ENCODE assay signal across 8 mouse cellular contexts in genomic region chr7:89843533-89843932, GRCm38 (mm10). TPM values are rescaled to one million over a fixed set of nuclear protein-coding genes. Genes with fewer than 3 reads are reported as not detected.
A peak's percentile ranks its signal among the peaks of the same experiment; 100 is the strongest.
DNase-seq lines count a peak whose midpoint lies in the region; ATAC-seq and TF ChIP-seq lines count a peak whose summit lies in the region.

No protein-coding gene starts in this region.

- intact Hi-C loops in gastrocnemius, adult 2 months (cut with DNase I) = loop anchor here (1.0 kb wide), 1 partner anchor 326 kb away; no protein-coding TSS in a partner anchor

- no peaks in the 10 kb centered on the region for H3K9me3 ChIP-seq in midbrain, embryonic 14.5 days (ENCODE audit: control insufficient read depth, low read length)
- no peaks in the 10 kb centered on the region for H3K9me3 ChIP-seq in midbrain, embryonic 15.5 days
- H3K9me3 ChIP-seq in forebrain, embryonic 12.5 days = no peaks in the 10 kb centered on the region
- no peaks in the 10 kb centered on the region for H3K9me3 ChIP-seq in intestine, embryonic 15.5 days

- no peak overlapping the region for H3K4me3 ChIP-seq in gastrocnemius, adult 2 months
- no peak overlapping the region for H3K4me3 ChIP-seq in midbrain, embryonic 14.5 days (replicated peaks; ENCODE audit: low read depth, low read length)
- no peak overlapping the region for H3K4me3 ChIP-seq in midbrain, embryonic 15.5 days
- H3K4me3 ChIP-seq in forebrain, embryonic 12.5 days (replicated peaks) = no peak overlapping the region
- H3K4me3 ChIP-seq in intestine, embryonic 15.5 days (replicated peaks) = no peak overlapping the region

- no peak for ATAC-seq in midbrain, embryonic 14.5 days (ENCODE audit: low FRiP score, low TSS enrichment)
- no peak for ATAC-seq in midbrain, embryonic 15.5 days (replicated peaks)
- ATAC-seq in forebrain, embryonic 12.5 days (ENCODE audit: low FRiP score) = no peak
- ATAC-seq in intestine, embryonic 15.5 days = no peak

- peak; percentile 37 for DNase-seq in gastrocnemius, adult 2 months
- DNase-seq in gastrocnemius, postnatal 25 days = no peak
- peak; percentile 29 for DNase-seq in midbrain, embryonic 14.5 days
- DNase-seq in NIH3T3 (ENCODE audit: low read depth) = peak; percentile 33
- DNase-seq in kidney, postnatal 10 days = peak; percentile 65

- H3K36me3 ChIP-seq in midbrain, embryonic 14.5 days (ENCODE audit: control insufficient read depth, insufficient read depth, low read length) = no peaks in the 10 kb centered on the region
- H3K36me3 ChIP-seq in midbrain, embryonic 15.5 days (replicated peaks) = no peaks in the 10 kb centered on the region
- H3K36me3 ChIP-seq in forebrain, embryonic 12.5 days (replicated peaks) = no peaks in the 10 kb centered on the region
- H3K36me3 ChIP-seq in intestine, embryonic 15.5 days = no peaks in the 10 kb centered on the region

- TF ChIP-seq CTCF in gastrocnemius, adult 2 months (IDR thresholded peaks at IDR 0.05) = peak; percentile 77

- H3K4me1 ChIP-seq in midbrain, embryonic 14.5 days (ENCODE audit: control insufficient read depth, insufficient read depth, low read length) = no peaks in the 10 kb centered on the region
- no peaks in the 10 kb centered on the region for H3K4me1 ChIP-seq in midbrain, embryonic 15.5 days
- no peaks in the 10 kb centered on the region for H3K4me1 ChIP-seq in forebrain, embryonic 12.5 days
- H3K4me1 ChIP-seq in intestine, embryonic 15.5 days (replicated peaks) = peaks cover 7% of the 10 kb centered on the region; the same call in 1 of the 2 replicates

- no peak overlapping the region for H3K27ac ChIP-seq in gastrocnemius, adult 2 months
- no peak overlapping the region for H3K27ac ChIP-seq in midbrain, embryonic 14.5 days (replicated peaks; ENCODE audit: low read depth, low read length)
- no peak overlapping the region for H3K27ac ChIP-seq in midbrain, embryonic 15.5 days
- no peak overlapping the region for H3K27ac ChIP-seq in forebrain, embryonic 12.5 days
- no peak overlapping the region for H3K27ac ChIP-seq in intestine, embryonic 15.5 days

- no peaks in the 10 kb centered on the region for H3K27me3 ChIP-seq in midbrain, embryonic 14.5 days (ENCODE audit: control insufficient read depth, insufficient read depth, low read length)
- no peaks in the 10 kb centered on the region for H3K27me3 ChIP-seq in midbrain, embryonic 15.5 days (replicated peaks)
- no peaks in the 10 kb centered on the region for H3K27me3 ChIP-seq in forebrain, embryonic 12.5 days
- H3K27me3 ChIP-seq in intestine, embryonic 15.5 days (replicated peaks) = no peaks in the 10 kb centered on the region

- 33% methylated on average over 6 of the region's 6 CpGs for WGBS in midbrain, embryonic 14.5 days
- 41% methylated on average over 6 of the region's 6 CpGs for WGBS in midbrain, embryonic 15.5 days
- 30% methylated on average over 6 of the region's 6 CpGs for WGBS in forebrain, embryonic 12.5 days
- WGBS in intestine, embryonic 15.5 days = 34% methylated on average over 6 of the region's 6 CpGs

- no peak overlapping the region for H3K4me2 ChIP-seq in midbrain, embryonic 14.5 days (ENCODE audit: low read length)
- H3K4me2 ChIP-seq in midbrain, embryonic 15.5 days = no peak overlapping the region
- no peak overlapping the region for H3K4me2 ChIP-seq in forebrain, embryonic 12.5 days
- H3K4me2 ChIP-seq in intestine, embryonic 15.5 days (replicated peaks) = no peak overlapping the region

- H3K9ac ChIP-seq in midbrain, embryonic 14.5 days (replicated peaks; ENCODE audit: low read length) = no peak overlapping the region
- H3K9ac ChIP-seq in midbrain, embryonic 15.5 days = no peak overlapping the region
- no peak overlapping the region for H3K9ac ChIP-seq in forebrain, embryonic 12.5 days
- no peak overlapping the region for H3K9ac ChIP-seq in intestine, embryonic 15.5 days

RNA-seq across cellular contexts. Expression of gene Ccdc81, which starts 59.9 kb away (rescaled TPM):
- total RNA-seq in gastrocnemius, adult 2 months (2021) = not detected
- total RNA-seq in gastrocnemius, postnatal 25 days (2021) = not detected
- polyA plus RNA-seq in midbrain, embryonic 14.5 days (2014; fragmentation: Nextera tagmentation; extraction: Ambion mirVana) = 0.27 and 0.66 TPM in 2 replicates
- 1.1 TPM in 2 replicates for polyA plus RNA-seq in midbrain, embryonic 15.5 days (2015; fragmentation: Nextera tagmentation; extraction: Ambion mirVana)
- polyA plus RNA-seq in forebrain, embryonic 12.5 days (2016; fragmentation: Nextera tagmentation; extraction: Ambion mirVana) = 0.43 TPM in 1 of 2 replicates, not detected in the other
- polyA plus RNA-seq in intestine, embryonic 15.5 days (2015; fragmentation: Nextera tagmentation; extraction: Ambion mirVana) = not detected in 2 replicates
